Mouse (Mus musculus) kidney, adult 2 months (tissue): ENCODE measurements around the gene Gck.

ENCODE experiments used
- CTCF ChIP-seq: fragments of 200-500 bp; conservative IDR thresholded peaks from 2 replicates; pipeline ENCODE4 v1.5.1; 2011; ENCODE audit warnings: low read depth, mild to moderate bottlenecking, control low read depth, low read length, moderate library complexity, mixed read lengths; ENCODE audit not compliant: insufficient read depth, insufficient read length
- POLR2A ChIP-seq: fragments of 200-500 bp; IDR thresholded peaks from one replicate; pipeline ENCODE4 v1.6.1; 2011; ENCODE audit warnings: low read depth, low read length, control low read depth

DNA sequence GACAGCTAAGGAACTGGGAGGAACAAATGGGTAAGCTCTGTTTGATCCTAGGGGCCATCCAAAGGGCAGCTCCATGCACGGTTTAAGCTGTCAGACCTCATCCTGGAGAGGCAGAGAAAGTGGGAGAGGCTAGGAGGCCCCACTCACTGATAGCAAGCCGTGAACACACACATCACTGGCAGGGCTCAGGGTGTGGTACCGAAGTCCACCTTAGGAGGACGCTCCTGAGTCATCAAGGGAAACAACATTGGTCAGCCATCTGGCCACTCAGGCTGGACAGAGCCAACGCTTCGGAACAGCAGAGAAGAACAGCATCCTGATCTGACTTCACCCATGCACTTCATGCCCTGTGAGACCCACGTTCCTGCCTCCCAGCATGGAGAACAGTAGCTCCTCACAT, 29.2 kb upstream of the Gck start:
- TF ChIP-seq POLR2A (no peak), CTCF (no peak)
